Mouse (Mus musculus) MEL (cell line): ENCODE measurements around the gene Tesmin. TPM values are rescaled to one million over a fixed set of nuclear protein-coding genes. Genes with fewer than 3 reads are reported as not detected.

ENCODE experiments used
- DNase-seq: peaks from one replicate; pipeline ENCODE4 v3.0.0; 2011; ENCODE audit warnings: low read depth, low spot score
- H3K27ac ChIP-seq: 2 replicates; pipeline ENCODE4 v1.5.1; 2012; ENCODE audit warnings: low read depth, mild to moderate bottlenecking, control low read depth, low read length, moderate library complexity; ENCODE audit not compliant: control insufficient read depth
- H3K27me3 ChIP-seq, 2 experiments: fragments of 150-350 bp in 1 of 2; sonication (generic) in 1 of 2; 2 replicates each; pipeline ENCODE4 v1.6.1; 2012; ENCODE audit warnings: low read length in 2 of 2, mild to moderate bottlenecking in 2 of 2, improper control_type of control experiment in 1 of 2, moderate library complexity in 1 of 2; ENCODE audit not compliant: insufficient read depth in 2 of 2, control insufficient read depth in 1 of 2
- H3K36me3 ChIP-seq, 2 experiments: 2 replicates each; pipeline ENCODE4 v1.6.1; 2012 to 2014; ENCODE audit warnings: low read length in 2 of 2, improper control_type of control experiment in 1 of 2, inconsistent platforms in 1 of 2, mild to moderate bottlenecking in 1 of 2; ENCODE audit not compliant: insufficient read depth in 2 of 2, control insufficient read depth in 1 of 2
- H3K4me1 ChIP-seq, 2 experiments: fragments of 150-350 bp in 1 of 2; sonication (generic) in 1 of 2; 2 replicates each; pipeline ENCODE4 v1.6.1; 2012; ENCODE audit warnings: low read length in 2 of 2, improper control_type of control experiment in 1 of 2, mild to moderate bottlenecking in 1 of 2; ENCODE audit not compliant: insufficient read depth in 2 of 2, control insufficient read depth in 1 of 2
- H3K4me3 ChIP-seq, 2 experiments: fragments of 150-350 bp in 1 of 2; sonication (generic) in 1 of 2; 2 replicates each; pipeline ENCODE4 v1.5.1; 2012; ENCODE audit warnings: low read depth in 2 of 2, low read length in 2 of 2, mild to moderate bottlenecking in 2 of 2, moderate library complexity in 2 of 2, control low read depth in 1 of 2, improper control_type of control experiment in 1 of 2; ENCODE audit not compliant: control insufficient read depth in 1 of 2, insufficient read depth in 1 of 2
- H3K79me2 ChIP-seq: 2 replicates; pipeline ENCODE4 v1.6.1; 2012; ENCODE audit warnings: mild to moderate bottlenecking, low read length, moderate library complexity; ENCODE audit not compliant: control insufficient read depth, poor library complexity, insufficient read depth
- H3K9ac ChIP-seq: 2 replicates; pipeline ENCODE4 v1.6.1; 2012; ENCODE audit warnings: low read depth, mild to moderate bottlenecking, control low read depth, low read length, moderate library complexity; ENCODE audit not compliant: control insufficient read depth, poor library complexity, severe bottlenecking
- H3K9me3 ChIP-seq: fragments of 150-350 bp; sonication (generic); replicated peaks from 2 replicates; pipeline ENCODE4 v1.6.1; 2012; ENCODE audit warnings: mild to moderate bottlenecking, low read length, improper control_type of control experiment, moderate library complexity; ENCODE audit not compliant: insufficient read depth
- CHD1 ChIP-seq: IDR thresholded peaks from 2 replicates; pipeline ENCODE4 v1.6.1; 2012; ENCODE audit warnings: low read depth, mild to moderate bottlenecking, inconsistent platforms, low read length, improper control_type of control experiment
- CTCF ChIP-seq, 3 experiments: IDR thresholded peaks in 2 of 3; conservative IDR thresholded peaks in 1 of 3; 2 replicates each; pipeline ENCODE4 v1.5.1; 2011 to 2012; ENCODE audit warnings: low read length in 3 of 3, low read depth in 2 of 3, mild to moderate bottlenecking in 2 of 3, improper control_type of control experiment in 1 of 3, inconsistent platforms in 1 of 3, mixed read lengths in 1 of 3, moderate library complexity in 1 of 3; ENCODE audit not compliant: control insufficient read depth in 1 of 3, insufficient read depth in 1 of 3, poor library complexity in 1 of 3, severe bottlenecking in 1 of 3
- GABPA ChIP-seq: IDR thresholded peaks from 2 replicates; pipeline ENCODE4 v1.6.1; 2012; ENCODE audit warnings: low read depth, mild to moderate bottlenecking, inconsistent platforms, low read length, improper control_type of control experiment, moderate library complexity
- GATA1 ChIP-seq: IDR thresholded peaks from 2 replicates; pipeline ENCODE4 v1.6.1; 2011; ENCODE audit warnings: low read depth, low read length, improper control_type of control experiment
- HCFC1 ChIP-seq: IDR thresholded peaks from 2 replicates; pipeline ENCODE4 v1.6.1; 2012; ENCODE audit warnings: low read depth, mild to moderate bottlenecking, inconsistent platforms, low read length, improper control_type of control experiment, moderate library complexity
- JUND ChIP-seq: IDR thresholded peaks from 2 replicates; pipeline ENCODE4 v1.6.1; 2011; ENCODE audit warnings: low read depth, mild to moderate bottlenecking, improper control_type of control experiment, low read length
- MAFK ChIP-seq: IDR thresholded peaks from 2 replicates; pipeline ENCODE4 v1.6.1; 2011; ENCODE audit warnings: low read depth, mild to moderate bottlenecking, low read length, improper control_type of control experiment, borderline replicate concordance
- MAX ChIP-seq: IDR thresholded peaks from 2 replicates; pipeline ENCODE4 v1.6.1; 2011; ENCODE audit warnings: low read length, improper control_type of control experiment
- MEF2A ChIP-seq: IDR thresholded peaks from 2 replicates; pipeline ENCODE4 v1.6.1; 2014; ENCODE audit warnings: low read depth, mild to moderate bottlenecking, inconsistent platforms, low read length, improper control_type of control experiment; ENCODE audit not compliant: poor library complexity, insufficient replicate concordance, severe bottlenecking; ENCODE audit errors: extremely low read depth
- MYB ChIP-seq: IDR thresholded peaks from 2 replicates; pipeline ENCODE4 v1.6.1; 2011; ENCODE audit warnings: mild to moderate bottlenecking, low read depth, low read length, improper control_type of control experiment
- NRF1 ChIP-seq: IDR thresholded peaks from 2 replicates; pipeline ENCODE4 v1.6.1; 2014; ENCODE audit warnings: low read depth, mild to moderate bottlenecking, inconsistent platforms, low read length, improper control_type of control experiment, moderate library complexity; ENCODE audit not compliant: poor library complexity, insufficient read depth, severe bottlenecking
- POLR2A ChIP-seq, 2 experiments: IDR thresholded peaks; 2 replicates each; pipeline ENCODE4 v1.6.1; 2011 to 2012; ENCODE audit warnings: low read length in 2 of 2, mild to moderate bottlenecking in 2 of 2, control low read depth in 1 of 2, improper control_type of control experiment in 1 of 2, low read depth in 1 of 2, moderate library complexity in 1 of 2; ENCODE audit not compliant: control insufficient read depth in 1 of 2, insufficient read depth in 1 of 2, poor library complexity in 1 of 2
- POLR2AphosphoS2 ChIP-seq: IDR thresholded peaks from 2 replicates; pipeline ENCODE4 v1.6.1; 2011; ENCODE audit warnings: low read length, improper control_type of control experiment
- POLR2AphosphoS5 ChIP-seq: IDR thresholded peaks from 2 replicates; pipeline ENCODE4 v1.6.1; 2012; ENCODE audit warnings: low read depth, borderline replicate concordance, mild to moderate bottlenecking, inconsistent platforms, low read length, moderate library complexity, mixed read lengths
- RAD21 ChIP-seq: IDR thresholded peaks from 2 replicates; pipeline ENCODE4 v1.6.1; 2011; ENCODE audit warnings: mild to moderate bottlenecking, low read depth, low read length, improper control_type of control experiment
- RCOR1 ChIP-seq: IDR thresholded peaks from 2 replicates; pipeline ENCODE4 v1.6.1; 2012; ENCODE audit warnings: low read depth, mild to moderate bottlenecking, inconsistent platforms, low read length, improper control_type of control experiment
- SMC3 ChIP-seq: IDR thresholded peaks from 2 replicates; pipeline ENCODE4 v1.6.1; 2011; ENCODE audit warnings: low read depth, low read length, improper control_type of control experiment
- TAL1 ChIP-seq: IDR thresholded peaks from 2 replicates; pipeline ENCODE4 v1.6.1; 2012; ENCODE audit warnings: mild to moderate bottlenecking, inconsistent platforms, low read length, moderate library complexity, mixed read lengths
- TBP ChIP-seq: IDR thresholded peaks from 2 replicates; pipeline ENCODE4 v1.8.0; 2011; ENCODE audit warnings: low read depth, low read length, improper control_type of control experiment
- USF1 ChIP-seq: IDR thresholded peaks from 2 replicates; pipeline ENCODE4 v1.6.1; 2014; ENCODE audit warnings: low read depth, mild to moderate bottlenecking, inconsistent platforms, low read length, improper control_type of control experiment, moderate library complexity
- USF2 ChIP-seq, 2 experiments: IDR thresholded peaks; 2 replicates each; pipeline ENCODE4 v1.6.1; 2011 to 2012; ENCODE audit warnings: improper control_type of control experiment in 2 of 2, low read length in 2 of 2, borderline replicate concordance in 1 of 2, inconsistent platforms in 1 of 2, low read depth in 1 of 2, mild to moderate bottlenecking in 1 of 2; ENCODE audit not compliant: insufficient read depth in 1 of 2
- ZKSCAN1 ChIP-seq: IDR thresholded peaks from 2 replicates; pipeline ENCODE4 v1.6.1; 2012; ENCODE audit warnings: low read depth, mild to moderate bottlenecking, inconsistent platforms, low read length, improper control_type of control experiment, moderate library complexity
- ZNF384 ChIP-seq: IDR thresholded peaks from 2 replicates; pipeline ENCODE4 v1.6.1; 2012; ENCODE audit warnings: low read depth, mild to moderate bottlenecking, inconsistent platforms, low read length, improper control_type of control experiment
- polyA plus RNA-seq, 2 experiments: library from polyadenylated mRNA; stranded (reverse) in 1 of 2; unstranded in 1 of 2; fragments of >175 nt in 1 of 2; fragments of >200 nt in 1 of 2; gene quantifications; 2 replicates each; pipeline versions ENCODE4 v1.2.1 to v1.2.4; 2012; ENCODE audit warnings: low replicate concordance in 2 of 2, low read depth in 1 of 2; ENCODE audit not compliant: insufficient read length in 2 of 2, insufficient read depth in 1 of 2, missing spikeins in 1 of 2
- total RNA-seq: library from RNA; depleted of rRNA; stranded (reverse); fragments of 300-350 nt; gene quantifications from 2 replicates; pipeline ENCODE4 v1.2.3, GENCODE M21; 2012

Gene Tesmin
- total and polyA plus RNA-seq, 3 experiments = 2.1 to 2.2 TPM; not detected in 1

DNA sequence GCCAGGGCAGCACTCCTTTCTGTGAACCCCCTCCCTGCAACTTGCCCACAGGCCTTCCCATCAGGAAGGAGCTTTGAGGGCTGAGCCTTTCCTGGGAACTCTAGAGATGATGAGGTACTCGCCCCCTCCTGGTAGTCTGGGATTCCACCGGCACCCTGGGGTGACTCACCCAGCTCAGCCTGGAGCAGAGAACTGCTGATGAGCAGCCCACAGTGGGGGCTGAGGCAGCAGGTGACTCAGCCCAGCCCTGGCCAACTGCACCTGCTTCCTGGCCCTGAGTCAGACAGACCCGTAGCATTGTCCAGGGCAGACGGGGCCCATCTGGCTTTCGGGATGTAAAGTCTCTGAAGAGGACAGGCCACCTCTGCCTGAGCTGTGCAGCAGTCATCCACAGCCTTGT, 30.6 kb downstream of the Tesmin start:
- H3K27ac ChIP-seq = no peak overlapping the region
- H3K27me3 ChIP-seq = peaks cover 0 to 1% of the 10 kb centered on the region in 2 experiments; a peak in 2 of 4 replicates
- DNase-seq = no peak
- no peak overlapping the region for H3K9ac ChIP-seq
- no peaks in the 10 kb centered on the region for H3K79me2 ChIP-seq
- H3K4me1 ChIP-seq = no peaks in the 10 kb centered on the region
- H3K4me3 ChIP-seq = no peak overlapping the region
- H3K9me3 ChIP-seq = no peaks in the 10 kb centered on the region
- no peak for TF ChIP-seq TBP
- TF ChIP-seq MAX = no peak
- TF ChIP-seq RAD21 = no peak
- no peak for TF ChIP-seq GABPA
- TF ChIP-seq POLR2A (IDR thresholded peaks at IDR 0.05; ENCODE audit: control insufficient read depth in 1 of 2, insufficient read depth in 1 of 2, low read depth in 1 of 2, low read length in 2 of 2, poor library complexity in 1 of 2) = no peak
- no peak for TF ChIP-seq GATA1
- TF ChIP-seq CHD1 = no peak
- TF ChIP-seq SMC3 = no peak
- no peak for TF ChIP-seq MEF2A
- no peaks in the 10 kb centered on the region for H3K36me3 ChIP-seq

DNA sequence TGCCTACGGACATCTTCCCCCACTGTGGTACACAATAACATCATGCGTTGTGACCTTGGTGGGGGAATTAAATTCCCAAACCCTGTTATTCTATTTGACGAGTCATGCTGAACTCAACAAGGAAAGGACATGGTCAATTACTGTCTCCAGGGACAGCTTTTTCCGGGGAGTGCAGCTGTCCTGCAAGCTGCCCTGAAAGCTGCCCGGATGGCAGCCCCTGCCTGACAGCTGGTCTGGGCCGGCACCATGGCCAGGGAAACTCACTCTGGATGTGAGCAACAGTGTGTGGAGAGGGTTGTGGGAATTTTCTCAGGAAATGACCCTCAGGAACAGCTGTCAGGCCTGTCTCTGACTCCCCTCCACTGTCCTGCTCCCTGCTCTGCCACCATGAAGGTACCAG, 33.8 kb downstream of the Tesmin start:
- Histone ChIP-seq H3K4me1 (no peaks in the 10 kb centered on the region), H3K27ac (no peak overlapping the region), H3K79me2 (no peaks in the 10 kb centered on the region), H3K27me3 (peaks cover 0 to 1% of the 10 kb centered on the region in 2 experiments; a peak in 3 of 4 replicates), H3K4me3 (no peak overlapping the region)
- no peak for TF ChIP-seq MAFK
- TF ChIP-seq MYB = no peak
- TF ChIP-seq POLR2AphosphoS2 = no peak
- no peak for TF ChIP-seq TAL1
- TF ChIP-seq CHD1 = no peak
- TF ChIP-seq MAX = no peak
- TF ChIP-seq JUND = no peak
- TF ChIP-seq GABPA = no peak
- TF ChIP-seq NRF1 = no peak
- no peak for TF ChIP-seq USF2 (IDR thresholded peaks at IDR 0.05; ENCODE audit: borderline replicate concordance in 1 of 2, insufficient read depth in 1 of 2, low read depth in 1 of 2, low read length in 2 of 2)
- TF ChIP-seq ZKSCAN1 = no peak
- no peak for TF ChIP-seq RCOR1
- no peak for TF ChIP-seq ZNF384
- TF ChIP-seq POLR2AphosphoS5 = no peak
- no peak for TF ChIP-seq HCFC1
- TF ChIP-seq CTCF (IDR thresholded peaks at IDR 0.05 in 2 of 3, conservative IDR thresholded peaks at IDR 0.05 in 1 of 3; ENCODE audit: control insufficient read depth in 1 of 3, insufficient read depth in 1 of 3, low read depth in 2 of 3, low read length in 3 of 3, poor library complexity in 1 of 3, severe bottlenecking in 1 of 3) = no peak
- no peak for TF ChIP-seq USF1
- TF ChIP-seq, all 39 proteins: peak for 0
- H3K9me3 ChIP-seq = no peaks in the 10 kb centered on the region
- no peak overlapping the region for H3K9ac ChIP-seq
- no peak for DNase-seq
- H3K36me3 ChIP-seq = no peaks in the 10 kb centered on the region
